Mouse (Mus musculus): ENCODE results near the gene Panx3. TPM values are rescaled to one million over a fixed set of nuclear protein-coding genes. Genes with fewer than 3 reads are reported as not detected.

The Panx3 gene
- not detected in 2 replicates for polyA plus RNA-seq (2014; fragmentation: Nextera tagmentation; extraction: Ambion mirVana)

DNA sequence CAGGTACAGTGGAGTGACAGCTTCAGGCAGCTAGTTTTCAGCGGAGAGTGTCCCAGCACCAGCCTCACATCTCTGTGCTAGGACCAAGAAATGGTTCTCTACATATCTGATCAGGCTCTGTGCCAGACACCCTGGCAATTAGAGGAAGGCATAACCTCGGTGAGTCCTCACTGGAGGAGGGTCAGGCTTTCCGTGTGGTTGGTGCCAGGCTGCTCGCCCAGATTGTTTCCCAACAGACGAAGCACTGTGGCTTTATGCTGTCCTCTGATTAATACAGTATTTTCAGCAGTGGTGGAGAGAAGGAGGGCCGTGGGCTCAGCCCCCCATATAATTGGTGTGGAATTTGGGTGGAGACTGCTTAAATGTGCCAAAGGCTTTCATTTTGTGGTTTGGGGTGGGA is at the start of gene Panx3:
Gene Panx3 (minus strand): TSS at position 121 of the 400 bp plus-strand sequence.
- ATAC-seq (ENCODE audit: insufficient read depth) (no peak), DNase-seq (no peak)
- H3K27ac ChIP-seq (ENCODE audit: low read depth) = no peak within 1 kb of the TSS
- no peak for TF ChIP-seq CTCF (IDR thresholded peaks at IDR 0.05; ENCODE audit: low read depth)
- H3K36me3 ChIP-seq (ENCODE audit: insufficient read depth) = no peaks in the 10 kb centered on the region
- WGBS = 61% methylated on average over 6 of the region's 6 CpGs
- H3K9ac ChIP-seq = no peak within 1 kb of the TSS
- H3K27me3 ChIP-seq (ENCODE audit: insufficient read depth, low read length) = no peaks in the 10 kb centered on the region
- H3K9me3 ChIP-seq (ENCODE audit: low read depth, low read length) = no peaks in the 10 kb centered on the region
- no peaks in the 10 kb centered on the region for H3K4me1 ChIP-seq (ENCODE audit: insufficient read depth)
- H3K4me2 ChIP-seq = no peak within 1 kb of the TSS
- no peak within 1 kb of the TSS for H3K4me3 ChIP-seq (ENCODE audit: low read depth, low read length)

DNA sequence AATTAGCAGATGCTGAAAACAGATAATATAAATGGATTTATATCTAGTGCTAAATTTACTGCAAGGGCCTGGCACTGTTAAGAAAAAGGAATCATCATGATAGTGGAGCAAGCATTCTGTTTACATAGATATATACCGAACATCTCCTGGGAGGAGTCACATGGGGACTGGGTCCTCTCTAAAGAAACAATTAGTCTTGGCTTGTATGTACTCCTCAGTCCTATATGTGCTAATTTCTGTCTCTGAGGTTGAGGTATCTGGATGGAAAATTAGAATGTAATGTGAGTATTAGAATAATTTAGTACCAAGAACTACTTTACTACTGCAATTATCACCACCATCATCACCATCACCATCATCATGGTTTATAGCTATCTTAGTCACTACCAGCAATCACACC is 47.1 kb upstream of the Panx3 start, which contains the start of gene Olfr160:
Gene Olfr160 (minus strand): TSS at position 101 of the 400 bp plus-strand sequence.
- no peaks in the 10 kb centered on the region for H3K9me3 ChIP-seq (ENCODE audit: low read depth, low read length)

DNA sequence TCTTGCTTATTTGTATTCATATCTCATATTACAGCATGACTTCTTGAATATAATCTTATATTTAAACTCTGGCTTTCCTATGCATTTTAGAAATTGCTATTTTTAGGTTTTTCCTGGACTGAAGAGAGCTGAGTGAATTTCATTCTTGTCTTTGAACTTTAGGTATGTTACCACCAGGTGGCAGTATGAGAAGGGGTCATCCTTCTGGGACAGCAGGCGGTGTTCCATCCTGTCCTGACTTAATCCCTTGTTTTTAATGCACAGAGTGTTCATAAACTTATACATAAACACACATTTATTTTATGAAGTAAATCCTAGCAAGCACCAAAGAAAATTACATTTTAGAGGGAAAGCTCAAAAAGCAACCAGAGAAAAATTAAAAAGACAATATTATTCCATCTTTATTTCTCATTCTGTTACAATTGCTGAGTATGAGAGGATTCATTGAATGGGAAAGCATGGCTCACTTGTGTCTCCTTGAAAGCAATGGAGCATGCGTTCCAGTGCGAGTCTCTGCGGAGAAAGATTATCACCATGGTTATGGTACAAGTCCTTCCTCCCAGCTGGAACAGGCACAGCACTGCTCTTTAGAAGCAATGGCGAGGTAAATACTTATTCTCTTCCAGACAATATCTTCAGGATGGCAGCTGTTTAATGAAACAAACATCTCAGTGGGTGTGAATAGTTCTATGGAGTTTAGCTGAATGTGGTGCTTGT is 21.1 kb upstream of the Panx3 start:
- H3K9me3 ChIP-seq (ENCODE audit: low read depth, low read length) = no peaks in the 10 kb centered on the region
- no peak overlapping the region for H3K4me3 ChIP-seq (ENCODE audit: low read depth, low read length)
- WGBS = 60% methylated on average over 5 of the region's 5 CpGs
- DNase-seq (peak; percentile 77), ATAC-seq (ENCODE audit: insufficient read depth) (no peak)
- no peaks in the 10 kb centered on the region for H3K36me3 ChIP-seq (ENCODE audit: insufficient read depth)
- no peak overlapping the region for H3K9ac ChIP-seq
- H3K4me2 ChIP-seq = no peak overlapping the region
- H3K27me3 ChIP-seq (ENCODE audit: insufficient read depth, low read length) = no peaks in the 10 kb centered on the region
- TF ChIP-seq CTCF (IDR thresholded peaks at IDR 0.05; ENCODE audit: low read depth) = peak; percentile 71
- no peaks in the 10 kb centered on the region for H3K4me1 ChIP-seq (ENCODE audit: insufficient read depth)
- H3K27ac ChIP-seq (ENCODE audit: low read depth) = no peak overlapping the region

More for the DNA sequence above, 47.1 kb upstream of the Panx3 start, which contains the start of gene Olfr160:
- H3K4me3 ChIP-seq (ENCODE audit: low read depth, low read length) = no peak within 1 kb of the TSS
- no peaks in the 10 kb centered on the region for H3K27me3 ChIP-seq (ENCODE audit: insufficient read depth, low read length)
- no peak within 1 kb of the TSS for H3K9ac ChIP-seq
- TF ChIP-seq CTCF (IDR thresholded peaks at IDR 0.05; ENCODE audit: low read depth) = no peak
- 68% methylated on average over 1 of the region's 1 CpGs for WGBS
- H3K27ac ChIP-seq (ENCODE audit: low read depth) = no peak within 1 kb of the TSS
- DNase-seq (no peak), ATAC-seq (ENCODE audit: insufficient read depth) (no peak)
- no peaks in the 10 kb centered on the region for H3K36me3 ChIP-seq (ENCODE audit: insufficient read depth)
- H3K4me1 ChIP-seq (ENCODE audit: insufficient read depth) = no peaks in the 10 kb centered on the region
- no peak within 1 kb of the TSS for H3K4me2 ChIP-seq

DNA sequence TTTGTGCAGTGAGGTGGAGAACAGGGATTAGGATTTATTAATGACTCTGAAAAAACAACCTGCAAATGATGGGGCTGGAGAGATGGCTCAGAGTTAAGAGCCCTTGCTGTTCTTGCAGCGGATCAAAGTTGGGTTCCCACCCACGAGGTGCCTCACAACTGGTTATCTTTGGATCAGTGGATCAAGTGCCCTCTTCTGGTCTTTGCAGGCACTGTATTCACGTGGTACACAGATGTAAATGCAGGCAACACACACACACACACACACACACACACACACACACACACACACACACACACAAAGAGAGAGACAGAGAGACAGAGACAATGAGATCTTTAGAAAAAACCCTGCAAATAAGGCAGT is 18.9 kb upstream of the Panx3 start:
- Histone ChIP-seq H3K27me3 (ENCODE audit: insufficient read depth, low read length) (no peaks in the 10 kb centered on the region), H3K4me3 (ENCODE audit: low read depth, low read length) (no peak overlapping the region), H3K9ac (no peak overlapping the region), H3K4me1 (ENCODE audit: insufficient read depth) (no peaks in the 10 kb centered on the region), H3K27ac (ENCODE audit: low read depth) (no peak overlapping the region), H3K4me2 (no peak overlapping the region), H3K36me3 (ENCODE audit: insufficient read depth) (no peaks in the 10 kb centered on the region), H3K9me3 (ENCODE audit: low read depth, low read length) (no peaks in the 10 kb centered on the region)
- DNase-seq = no peak
- 36% methylated on average over 3 of the region's 3 CpGs for WGBS
- TF ChIP-seq CTCF (IDR thresholded peaks at IDR 0.05; ENCODE audit: low read depth) = no peak
- no peak for ATAC-seq (ENCODE audit: insufficient read depth)

DNA sequence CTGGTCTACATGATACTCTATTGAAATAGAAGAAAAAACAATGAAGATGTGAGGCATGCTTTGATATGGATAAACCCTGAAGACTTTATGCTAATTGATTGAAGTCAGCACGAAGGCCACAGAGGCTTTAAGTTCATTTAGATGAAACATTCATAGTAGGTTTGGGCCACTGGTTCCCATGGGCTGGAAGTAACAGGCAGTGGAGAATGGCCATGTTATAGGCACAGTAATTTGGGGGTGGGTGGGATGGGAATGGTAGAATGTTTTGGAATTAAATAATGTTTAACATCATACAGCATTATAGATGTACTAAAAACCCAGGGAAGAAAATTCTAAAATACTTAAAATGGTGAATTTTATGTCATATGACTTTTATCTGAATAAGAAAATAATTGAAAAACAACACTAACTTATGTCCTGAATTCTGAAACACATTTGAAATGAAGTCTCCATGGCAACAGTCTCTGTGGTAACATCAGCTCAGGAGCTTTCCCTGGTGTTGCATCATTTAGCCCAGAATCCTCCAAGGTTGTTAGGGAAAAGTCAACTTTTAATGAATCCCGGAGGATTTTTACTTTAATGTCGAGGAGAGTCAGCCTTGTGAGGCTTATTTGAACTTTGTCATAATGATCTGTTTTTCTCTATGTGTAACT is 18.4 kb upstream of the Panx3 start:
- DNase-seq = no peak
- TF ChIP-seq CTCF (IDR thresholded peaks at IDR 0.05; ENCODE audit: low read depth) = no peak
- H3K36me3 ChIP-seq (ENCODE audit: insufficient read depth) = no peaks in the 10 kb centered on the region

DNA sequence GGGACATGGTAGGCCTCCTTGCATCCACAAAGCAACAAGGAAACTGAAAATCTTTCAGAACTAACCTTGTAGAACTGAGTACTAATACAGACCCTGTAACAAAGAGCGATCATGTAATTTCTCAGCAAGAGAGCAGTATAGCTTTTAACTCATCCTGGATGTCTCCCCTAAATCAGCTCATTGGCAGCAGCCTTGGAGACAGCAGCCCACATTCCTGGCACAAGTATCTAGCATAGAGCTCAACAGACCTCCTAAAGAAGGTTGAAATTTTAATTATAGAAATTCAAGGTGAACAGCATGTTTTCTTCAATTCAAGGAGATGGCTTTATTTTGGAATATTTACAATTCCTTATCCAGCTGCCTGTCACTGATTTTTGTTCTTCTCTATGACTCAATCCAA is 12.1 kb upstream of the Panx3 start:
- DNase-seq (no peak), ATAC-seq (ENCODE audit: insufficient read depth) (no peak)
- no peak overlapping the region for H3K4me3 ChIP-seq (ENCODE audit: low read depth, low read length)
- 95% methylated on average over 1 of the region's 1 CpGs for WGBS
- no peak overlapping the region for H3K27ac ChIP-seq (ENCODE audit: low read depth)
- no peaks in the 10 kb centered on the region for H3K27me3 ChIP-seq (ENCODE audit: insufficient read depth, low read length)
- TF ChIP-seq CTCF (IDR thresholded peaks at IDR 0.05; ENCODE audit: low read depth) = no peak
- H3K9ac ChIP-seq = no peak overlapping the region
- no peaks in the 10 kb centered on the region for H3K9me3 ChIP-seq (ENCODE audit: low read depth, low read length)
- no peak overlapping the region for H3K4me2 ChIP-seq
- H3K4me1 ChIP-seq (ENCODE audit: insufficient read depth) = no peaks in the 10 kb centered on the region
- H3K36me3 ChIP-seq (ENCODE audit: insufficient read depth) = no peaks in the 10 kb centered on the region

More for the DNA sequence above, 18.4 kb upstream of the Panx3 start:
- Histone ChIP-seq H3K9me3 (ENCODE audit: low read depth, low read length) (no peaks in the 10 kb centered on the region), H3K4me1 (ENCODE audit: insufficient read depth) (no peaks in the 10 kb centered on the region), H3K4me3 (ENCODE audit: low read depth, low read length) (no peak overlapping the region), H3K27ac (ENCODE audit: low read depth) (no peak overlapping the region), H3K4me2 (no peak overlapping the region), H3K9ac (no peak overlapping the region), H3K27me3 (ENCODE audit: insufficient read depth, low read length) (no peaks in the 10 kb centered on the region)
- WGBS = 71% methylated on average over 3 of the region's 3 CpGs
- no peak for ATAC-seq (ENCODE audit: insufficient read depth)

DNA sequence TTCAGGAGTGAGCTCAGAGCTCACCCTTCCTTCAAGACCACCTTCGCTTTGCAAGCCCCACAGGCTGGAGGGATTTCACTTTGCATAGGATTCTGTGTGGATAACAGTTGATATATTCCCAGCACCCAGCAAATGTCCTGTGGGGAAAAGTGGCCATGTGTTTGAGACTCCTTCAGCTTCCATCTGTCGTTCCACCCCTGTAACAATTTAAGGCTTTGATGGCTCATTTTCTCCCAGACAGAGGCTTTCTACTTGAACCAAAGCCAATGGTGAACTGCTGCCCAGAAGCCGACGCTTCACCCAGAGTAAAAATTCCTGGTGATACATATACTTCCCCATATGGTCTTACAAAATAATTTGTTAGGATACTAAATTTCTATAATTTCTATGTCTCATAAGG is 6.3 kb upstream of the Panx3 start:
- Histone ChIP-seq H3K4me2 (no peak overlapping the region), H3K4me1 (ENCODE audit: insufficient read depth) (no peaks in the 10 kb centered on the region), H3K9ac (no peak overlapping the region), H3K9me3 (ENCODE audit: low read depth, low read length) (no peaks in the 10 kb centered on the region), H3K27me3 (ENCODE audit: insufficient read depth, low read length) (no peaks in the 10 kb centered on the region), H3K27ac (ENCODE audit: low read depth) (no peak overlapping the region), H3K36me3 (ENCODE audit: insufficient read depth) (no peaks in the 10 kb centered on the region), H3K4me3 (ENCODE audit: low read depth, low read length) (no peak overlapping the region)
- peak; percentile 7 for DNase-seq
- no peak for TF ChIP-seq CTCF (IDR thresholded peaks at IDR 0.05; ENCODE audit: low read depth)
- no peak for ATAC-seq (ENCODE audit: insufficient read depth)
- WGBS = 67% methylated on average over 4 of the region's 4 CpGs
